Mouse (Mus musculus): Measurements from ENCODE around the gene Klk5. TPM values are rescaled to one million over a fixed set of nuclear protein-coding genes. Genes with fewer than 3 reads are reported as not detected.

Gene Klk5
- polyA plus RNA-seq (2015; fragmentation: Nextera tagmentation; extraction: Ambion mirVana) = not detected in 2 replicates

GRCm38 (mm10) chr7:43841701-43842100 is at the start of gene Klk5:
Gene Klk5 (plus strand): TSS chr7:43841971.

DNA sequence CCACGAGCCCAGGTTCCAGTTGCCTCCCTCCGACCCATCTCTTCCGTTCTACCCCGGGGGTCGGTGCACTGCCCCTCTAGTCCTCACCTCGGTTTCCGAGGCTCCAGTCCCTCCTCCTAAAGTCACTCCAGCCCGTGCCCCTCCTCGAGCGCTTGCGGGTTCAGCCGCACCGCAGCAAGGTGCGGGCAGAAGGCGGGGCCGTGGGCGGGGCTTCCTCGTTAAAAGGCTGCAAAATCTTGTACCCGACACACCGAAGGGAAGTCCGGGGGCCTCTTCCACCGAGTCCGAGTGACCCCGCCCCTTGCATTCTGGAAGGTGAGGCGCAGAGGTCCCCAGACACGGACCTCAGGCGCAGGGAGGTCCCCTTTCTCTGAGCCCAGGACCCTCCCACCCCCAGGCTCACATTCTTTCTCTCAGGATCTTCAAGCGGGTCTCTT is 44.4 kb upstream of the Klk5 start, which contains the start of gene Klk8:
Klk8 (plus strand) TSS at position 245 of the 437 bp plus-strand sequence.

DNA sequence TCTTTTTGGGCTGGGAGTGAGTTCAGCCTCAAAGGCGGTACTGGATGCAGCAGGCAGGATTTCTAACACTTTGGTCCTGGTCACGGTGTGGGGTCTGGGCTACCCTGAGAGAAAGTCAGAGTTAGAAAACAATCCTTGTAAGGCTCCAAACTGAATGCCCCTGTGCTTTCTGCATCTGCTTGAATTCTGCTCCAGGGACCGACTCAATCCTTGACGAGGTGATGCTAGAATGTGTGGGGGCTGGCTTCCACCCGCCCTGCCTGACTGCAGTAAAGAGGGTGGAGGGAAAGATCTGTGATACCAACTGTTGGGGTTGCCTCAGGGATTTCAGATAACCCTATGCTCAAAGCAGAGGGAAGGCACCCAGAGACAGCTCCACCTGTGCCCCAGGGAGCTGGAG is 30.8 kb upstream of the Klk5 start, which contains the start of gene Klk7:
Klk7 (plus strand) TSS at position 301 of the 400 bp plus-strand sequence.

DNA sequence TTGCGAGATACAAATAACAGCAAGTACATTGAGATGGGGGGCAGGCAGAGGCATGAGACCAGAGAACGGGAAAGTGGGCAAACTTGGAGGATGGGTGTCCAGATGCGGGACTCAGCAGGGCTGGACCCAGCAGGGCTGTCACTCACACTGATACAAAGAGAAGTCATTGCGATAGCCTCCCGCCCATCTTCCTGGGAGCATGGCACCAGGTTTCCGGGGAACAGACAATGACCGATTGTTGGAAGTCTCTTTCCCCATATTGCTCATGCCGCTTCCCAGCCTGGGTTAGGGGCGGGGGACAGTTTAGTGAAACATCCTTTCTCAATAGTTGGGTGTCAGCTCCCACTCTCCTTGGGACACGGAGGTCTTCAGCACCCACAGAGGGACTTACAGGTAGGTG is 17.6 kb upstream of the Klk5 start, which contains the start of gene Klk6:
Klk6 (plus strand) TSS at position 301 of the 400 bp plus-strand sequence.

GRCm38 (mm10) chr7:43880912-43881311 is 39.1 kb downstream of the Klk5 start, which contains the start of gene Klk4:
Gene Klk4 (plus strand): TSS chr7:43881160.

Other genes with a start within 250 kb of the Klk5 start
- gene Zfp819, start 234.8 kb upstream of the Klk5 start, polyA plus RNA-seq (2015; fragmentation: Nextera tagmentation; extraction: Ambion mirVana) = 0.07 TPM in 1 of 2 replicates, not detected in the other
- gene Ceacam18, start 207.3 kb upstream of the Klk5 start, polyA plus RNA-seq (2015; fragmentation: Nextera tagmentation; extraction: Ambion mirVana) = not detected in 2 replicates
- 0.70 and 1.1 TPM in 2 replicates for gene Siglece, start 181.8 kb upstream of the Klk5 start, polyA plus RNA-seq (2015; fragmentation: Nextera tagmentation; extraction: Ambion mirVana)
- 7.5 and 8.4 TPM in 2 replicates for gene Ctu1, start 170.0 kb upstream of the Klk5 start, polyA plus RNA-seq (2015; fragmentation: Nextera tagmentation; extraction: Ambion mirVana)
- gene Klk14, start 151.6 kb upstream of the Klk5 start, polyA plus RNA-seq (2015; fragmentation: Nextera tagmentation; extraction: Ambion mirVana) = 0.14 TPM in 1 of 2 replicates, not detected in the other
- 0.13 and 0.15 TPM in 2 replicates for gene Klk13, start 129.4 kb upstream of the Klk5 start, polyA plus RNA-seq (2015; fragmentation: Nextera tagmentation; extraction: Ambion mirVana)
- gene Klk12, start 73.1 kb upstream of the Klk5 start, polyA plus RNA-seq (2015; fragmentation: Nextera tagmentation; extraction: Ambion mirVana) = not detected in 2 replicates
- 0.17 TPM in 1 of 2 replicates, not detected in the other for gene Klk11, start 67.4 kb upstream of the Klk5 start, polyA plus RNA-seq (2015; fragmentation: Nextera tagmentation; extraction: Ambion mirVana)
- gene Klk10, start 60.9 kb upstream of the Klk5 start, polyA plus RNA-seq (2015; fragmentation: Nextera tagmentation; extraction: Ambion mirVana) = 0.91 and 1.4 TPM in 2 replicates
- 0.11 and 0.17 TPM in 2 replicates for gene Klk9, start 50.1 kb upstream of the Klk5 start, polyA plus RNA-seq (2015; fragmentation: Nextera tagmentation; extraction: Ambion mirVana)
- gene Klk8, start 44.4 kb upstream of the Klk5 start, polyA plus RNA-seq (2015; fragmentation: Nextera tagmentation; extraction: Ambion mirVana) = 10.9 and 17.2 TPM in 2 replicates
- gene Klk7, start 30.7 kb upstream of the Klk5 start, polyA plus RNA-seq (2015; fragmentation: Nextera tagmentation; extraction: Ambion mirVana) = not detected in 2 replicates
- 0.40 and 0.65 TPM in 2 replicates for gene Klk6, start 17.5 kb upstream of the Klk5 start, polyA plus RNA-seq (2015; fragmentation: Nextera tagmentation; extraction: Ambion mirVana)
- gene Klk4, start 39.2 kb downstream of the Klk5 start, polyA plus RNA-seq (2015; fragmentation: Nextera tagmentation; extraction: Ambion mirVana) = not detected in 2 replicates
- gene Klk15, start 91.8 kb downstream of the Klk5 start, polyA plus RNA-seq (2015; fragmentation: Nextera tagmentation; extraction: Ambion mirVana) = not detected in 2 replicates
- not detected in 2 replicates for gene Klk1b8, start 108.7 kb downstream of the Klk5 start, polyA plus RNA-seq (2015; fragmentation: Nextera tagmentation; extraction: Ambion mirVana)
- gene Klk1b1, start 124.8 kb downstream of the Klk5 start, polyA plus RNA-seq (2015; fragmentation: Nextera tagmentation; extraction: Ambion mirVana) = not detected in 2 replicates
- not detected in 2 replicates for gene Klk1b9, start 134.1 kb downstream of the Klk5 start, polyA plus RNA-seq (2015; fragmentation: Nextera tagmentation; extraction: Ambion mirVana)
- not detected in 2 replicates for gene Klk1b11, start 153.9 kb downstream of the Klk5 start, polyA plus RNA-seq (2015; fragmentation: Nextera tagmentation; extraction: Ambion mirVana)
- gene Klk1b26, start 170.2 kb downstream of the Klk5 start, polyA plus RNA-seq (2015; fragmentation: Nextera tagmentation; extraction: Ambion mirVana) = not detected in 2 replicates
- not detected in 2 replicates for gene Klk1b27, start 210.3 kb downstream of the Klk5 start, polyA plus RNA-seq (2015; fragmentation: Nextera tagmentation; extraction: Ambion mirVana)